Mouse (Mus musculus) ES-E14 (cell line): ENCODE data around the gene Supt6. TPM values are rescaled to one million over a fixed set of nuclear protein-coding genes. Genes with fewer than 3 reads are reported as not detected.

Source experiments
- DNase-seq: peaks from one replicate; pipeline ENCODE4 v3.0.0-alpha.2; 2013; ENCODE audit warnings: low read depth, low spot score
- H3K27ac ChIP-seq: 2 replicates; pipeline ENCODE4 v1.5.1; 2012; ENCODE audit warnings: low read depth, mild to moderate bottlenecking, low read length, moderate library complexity, mixed read lengths; ENCODE audit not compliant: poor library complexity, insufficient read depth, severe bottlenecking
- H3K36me3 ChIP-seq: 2 replicates; pipeline ENCODE4 v1.6.1; 2012; ENCODE audit warnings: mild to moderate bottlenecking, low read length, moderate library complexity, mixed read lengths; ENCODE audit not compliant: control insufficient read depth, poor library complexity, insufficient read depth, severe bottlenecking
- H3K4me1 ChIP-seq, 2 experiments: fragments of 150-350 bp in 1 of 2; sonication (generic) in 1 of 2; 2 replicates each; pipeline ENCODE4 v1.6.1; 2012; ENCODE audit warnings: low read length in 2 of 2, mild to moderate bottlenecking in 1 of 2, mixed read lengths in 1 of 2; ENCODE audit not compliant: control insufficient read depth in 2 of 2, insufficient read depth in 2 of 2, poor library complexity in 1 of 2
- H3K4me3 ChIP-seq, 2 experiments: fragments of 150-350 bp in 1 of 2; sonication (generic) in 1 of 2; 2 replicates each; pipeline ENCODE4 v1.5.1; 2012; ENCODE audit warnings: low read length in 2 of 2, low read depth in 1 of 2, mild to moderate bottlenecking in 1 of 2, mixed read lengths in 1 of 2; ENCODE audit not compliant: insufficient read depth in 1 of 2, poor library complexity in 1 of 2, severe bottlenecking in 1 of 2
- H3K9ac ChIP-seq: 2 replicates; pipeline ENCODE4 v1.6.1; 2012; ENCODE audit warnings: low read depth, mild to moderate bottlenecking, low read length, mixed read lengths; ENCODE audit not compliant: poor library complexity, insufficient read depth, severe bottlenecking
- H3K9me3 ChIP-seq: fragments of 150-350 bp; sonication (generic); 2 replicates; pipeline ENCODE4 v1.6.1; 2012; ENCODE audit warnings: low read depth, mild to moderate bottlenecking, low read length; ENCODE audit not compliant: control insufficient read depth, insufficient read depth
- CHD2 ChIP-seq: IDR thresholded peaks from 2 replicates; pipeline ENCODE4 v1.6.1; 2014; ENCODE audit warnings: mild to moderate bottlenecking, low read depth, low read length, inconsistent platforms
- HCFC1 ChIP-seq: IDR thresholded peaks from 2 replicates; pipeline ENCODE4 v1.6.1; 2012; ENCODE audit warnings: low read length, inconsistent platforms, borderline replicate concordance; ENCODE audit not compliant: insufficient read depth
- MAFK ChIP-seq: IDR thresholded peaks from 2 replicates; pipeline ENCODE4 v1.6.1; 2014; ENCODE audit warnings: mild to moderate bottlenecking, low read depth, low read length, inconsistent platforms; ENCODE audit not compliant: insufficient read depth
- ZC3H11A ChIP-seq: IDR thresholded peaks from 2 replicates; pipeline ENCODE4 v1.6.1; 2012; ENCODE audit warnings: low read depth, mild to moderate bottlenecking, inconsistent platforms, low read length, borderline replicate concordance
- ZNF384 ChIP-seq: IDR thresholded peaks from 2 replicates; pipeline ENCODE4 v1.6.1; 2012; ENCODE audit warnings: low read depth, low read length, inconsistent platforms
- in situ Hi-C, 2 experiments: fragments of 600-800 bp; cut with MboI; formaldehyde crosslinking; loops; one replicate each; pipeline ENCODE4 v1.15.1; 2025; ENCODE audit warnings: low sequenced_read_pairs in 2 of 2, inconsistent platforms in 1 of 2; ENCODE audit not compliant: unreplicated experiment in 2 of 2
- total RNA-seq: library from RNA; depleted of rRNA; stranded (reverse); fragments of 300-350 nt; gene quantifications from 2 replicates; pipeline ENCODE4 v1.2.3, GENCODE M21; 2012

Gene Supt6
- total RNA-seq, 1 experiment = 63.0 TPM

DNA sequence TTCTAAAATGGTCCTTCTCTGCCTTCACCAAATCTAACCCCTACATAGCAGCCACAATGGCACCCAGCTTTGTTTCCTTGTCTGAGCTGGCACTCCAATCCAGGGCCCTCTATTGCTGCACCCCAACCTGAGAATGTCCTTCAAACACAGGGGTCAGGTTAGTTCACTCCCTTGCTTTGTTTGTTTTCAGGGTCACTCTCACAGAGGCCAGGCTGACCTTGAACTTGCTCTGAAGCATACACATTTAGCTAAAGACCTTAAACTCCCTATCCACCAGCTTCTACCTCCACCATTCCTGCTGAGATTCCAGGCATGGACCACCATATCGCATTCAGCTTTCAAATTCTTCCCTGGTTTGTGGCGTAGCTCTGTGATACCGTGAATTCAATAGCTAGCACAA, 71.3 kb downstream of the Supt6 start:
- no peak overlapping the region for H3K4me3 ChIP-seq
- H3K9me3 ChIP-seq = no peaks in the 10 kb centered on the region
- TF ChIP-seq ZC3H11A (no peak), MAFK (no peak), HCFC1 (no peak), ZNF384 (no peak), CHD2 (no peak)
- no peak overlapping the region for H3K9ac ChIP-seq
- H3K4me1 ChIP-seq = peaks cover 0 to 16% of the 10 kb centered on the region in 2 experiments; a peak in 1 of 4 replicates
- H3K27ac ChIP-seq = no peak overlapping the region
- H3K36me3 ChIP-seq = peaks cover 1% of the 10 kb centered on the region; the same call in 1 of the 2 replicates
- no peak for DNase-seq
- in situ Hi-C loops = no loop called here

GRCm38 (mm10) chr11:78172748-78173383, 72.9 kb downstream of the Supt6 start:
- no peak for TF ChIP-seq CHD2
- no peak for TF ChIP-seq MAFK
- TF ChIP-seq ZC3H11A = no peak
- no peak for TF ChIP-seq ZNF384
- no peak for TF ChIP-seq HCFC1
- no peaks in the 10 kb centered on the region for H3K36me3 ChIP-seq
- DNase-seq = no peak
- no peak overlapping the region for H3K27ac ChIP-seq
- H3K4me1 ChIP-seq = peaks cover 0 to 27% of the 10 kb centered on the region in 2 experiments; a peak in 2 of 4 replicates
- peak overlapping the region; percentile 40; the same call in 1 of the 2 replicates for H3K9ac ChIP-seq
- no peaks in the 10 kb centered on the region for H3K9me3 ChIP-seq
- in situ Hi-C loops = no loop called here
- peak overlapping the region in 1 of 2 experiments; percentile 22; a peak in 1 of 4 replicates for H3K4me3 ChIP-seq

- Histone ChIP-seq H3K4me1 (peaks cover 0 to 34% of the 10 kb centered on the region in 2 experiments; a peak in 2 of 4 replicates), H3K9me3 (no peaks in the 10 kb centered on the region), H3K4me3 (no peak overlapping the region), H3K36me3 (no peaks in the 10 kb centered on the region), H3K27ac (no peak overlapping the region), H3K9ac (no peak overlapping the region)
- in situ Hi-C loops = no loop called here
- TF ChIP-seq CHD2 (no peak), MAFK (no peak), ZNF384 (no peak), ZC3H11A (no peak), HCFC1 (no peak)
- no peak for DNase-seq
Measured at GRCm38 (mm10) chr11:78172034-78172747, 73.6 kb downstream of the Supt6 start.

DNA sequence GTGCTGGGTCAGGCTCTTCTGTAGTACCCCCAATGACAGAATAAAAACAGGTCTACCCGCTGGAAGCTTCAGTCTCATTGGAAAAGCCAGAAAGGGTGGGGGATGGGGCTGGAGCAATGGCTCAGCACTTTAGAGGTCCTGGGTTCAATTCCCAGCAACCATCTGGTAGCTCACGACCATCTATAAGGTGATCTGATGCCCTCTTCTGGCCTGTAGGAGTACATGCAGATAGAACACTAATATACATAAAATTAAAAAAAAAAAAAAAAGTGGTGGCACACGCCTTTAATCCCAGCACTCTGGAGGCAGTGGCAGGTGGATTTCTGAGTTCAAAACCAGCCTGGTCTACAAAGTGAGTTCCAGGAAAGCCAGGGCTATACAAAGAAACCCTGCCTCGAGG, 74.5 kb downstream of the Supt6 start:
- Histone ChIP-seq H3K4me3 (peak overlapping the region in 1 of 2 experiments; percentile 31; a peak in 1 of 4 replicates), H3K36me3 (no peaks in the 10 kb centered on the region), H3K9me3 (no peaks in the 10 kb centered on the region), H3K27ac (no peak overlapping the region), H3K4me1 (peaks cover 0 to 39% of the 10 kb centered on the region in 2 experiments; a peak in 3 of 4 replicates), H3K9ac (no peak overlapping the region)
- in situ Hi-C loops = no loop called here
- no peak for TF ChIP-seq ZC3H11A
- TF ChIP-seq CHD2 = no peak
- TF ChIP-seq HCFC1 = no peak
- TF ChIP-seq MAFK = peak; percentile 70; the same call in 1 of the 2 replicates
- TF ChIP-seq ZNF384 = peak; percentile 97
- no peak for DNase-seq
